Mouse (Mus musculus) spleen, embryonic (tissue): ENCODE data around the gene Chmp4b.

Experiments used
- CTCF ChIA-PET: fragments of 350-600 bp; sonication (Branson Sonifier 250); formaldehyde crosslinking; loops from one replicate; lab custom pipeline; 2022; lab: Charles Lee

The Chmp4b gene

GRCm38 (mm10) chr2:154651363-154651762, at the start of gene Chmp4b:
Chmp4b (plus strand) TSS chr2:154651705.
- CTCF ChIA-PET = no interaction called here

GRCm38 (mm10) chr2:154603007-154603637, 48.4 kb upstream of the Chmp4b start:
- CTCF ChIA-PET = interaction anchor here (0.5 kb wide), 1 partner anchor 149 kb away, joined by 6 read pairs; no protein-coding TSS in a partner anchor

- CTCF ChIA-PET = interaction anchor here (0.5 kb wide), 1 partner anchor 150 kb away, joined by 6 read pairs; no protein-coding TSS in a partner anchor
These were observed 47.8 kb upstream of the Chmp4b start, which contains the start of gene Pxmp4 for GRCm38 (mm10) chr2:154603638-154604153. Pxmp4 (minus strand) TSS chr2:154603708.

GRCm38 (mm10) chr2:154604156-154604555, 47.3 kb upstream of the Chmp4b start:
- CTCF ChIA-PET = no interaction called here

GRCm38 (mm10) chr2:154606965-154607364, 44.5 kb upstream of the Chmp4b start:
- CTCF ChIA-PET = no interaction called here

- CTCF ChIA-PET = no interaction called here
These were observed 42.3 kb upstream of the Chmp4b start for GRCm38 (mm10) chr2:154609050-154609767.

GRCm38 (mm10) chr2:154613118-154614115, 38.1 kb upstream of the Chmp4b start, which contains the start of the genes Zfp341 and 4930519P11Rik:
Zfp341 (plus strand) TSS chr2:154613297.
4930519P11Rik (minus strand) TSS chr2:154613437.
- CTCF ChIA-PET = interaction anchor here (1.0 kb wide), 1 partner anchor 47 kb away, joined by 3 read pairs; no protein-coding TSS in a partner anchor

GRCm38 (mm10) chr2:154614841-154615576, 36.5 kb upstream of the Chmp4b start:
- CTCF ChIA-PET = interaction anchor here (0.7 kb wide), 1 partner anchor 1255 kb away, joined by 3 read pairs; no protein-coding TSS in a partner anchor

- CTCF ChIA-PET = no interaction called here
These were observed 35.8 kb upstream of the Chmp4b start for GRCm38 (mm10) chr2:154615674-154616073.

GRCm38 (mm10) chr2:154617061-154617460, 34.4 kb upstream of the Chmp4b start:
- CTCF ChIA-PET = no interaction called here

- CTCF ChIA-PET = no interaction called here
These were observed 29.8 kb upstream of the Chmp4b start for GRCm38 (mm10) chr2:154621684-154622083.

GRCm38 (mm10) chr2:154624137-154624536, 27.4 kb upstream of the Chmp4b start:
- CTCF ChIA-PET = no interaction called here

- CTCF ChIA-PET = no interaction called here
These were observed 21.0 kb upstream of the Chmp4b start for GRCm38 (mm10) chr2:154630531-154630930.

GRCm38 (mm10) chr2:154632203-154632780, 19.2 kb upstream of the Chmp4b start:
- CTCF ChIA-PET = no interaction called here

GRCm38 (mm10) chr2:154633039-154633742, 18.3 kb upstream of the Chmp4b start:
- CTCF ChIA-PET = no interaction called here

GRCm38 (mm10) chr2:154633876-154634644, 17.4 kb upstream of the Chmp4b start:
- CTCF ChIA-PET = no interaction called here

GRCm38 (mm10) chr2:154635826-154636225, 15.7 kb upstream of the Chmp4b start:
- CTCF ChIA-PET = no interaction called here

GRCm38 (mm10) chr2:154638521-154638920, 13.0 kb upstream of the Chmp4b start:
- CTCF ChIA-PET = interaction anchor here (0.6 kb wide), 1 partner anchor 120 kb away, joined by 5 read pairs; no protein-coding TSS in a partner anchor
